Mouse (Mus musculus) bone marrow, adult 2 months (tissue): ENCODE measurements at regions not wholly inside any gene's neighbourhood (a gene's known extent, or its start where the extent isn't known, plus 50 kb on each side); places are given as distances from the start of the nearest gene placed in this dataset.
"Not testable (repeated sequence)": the region's sequence is repeated elsewhere in the genome, so short reads cannot be mapped to it uniquely, and the experiment has no call there.

Source experiments
- CTCF ChIP-seq: fragments of 200-500 bp; IDR thresholded peaks from 2 replicates; pipeline ENCODE4 v1.5.1; 2011; ENCODE audit warnings: low read length, control low read depth; ENCODE audit not compliant: control insufficient read depth, insufficient read depth
- POLR2A ChIP-seq: fragments of 200-500 bp; IDR thresholded peaks from 2 replicates; pipeline ENCODE4 v1.6.1; 2011; ENCODE audit warnings: low read depth, mild to moderate bottlenecking, control low read depth, low read length, borderline replicate concordance; ENCODE audit not compliant: control insufficient read depth

DNA sequence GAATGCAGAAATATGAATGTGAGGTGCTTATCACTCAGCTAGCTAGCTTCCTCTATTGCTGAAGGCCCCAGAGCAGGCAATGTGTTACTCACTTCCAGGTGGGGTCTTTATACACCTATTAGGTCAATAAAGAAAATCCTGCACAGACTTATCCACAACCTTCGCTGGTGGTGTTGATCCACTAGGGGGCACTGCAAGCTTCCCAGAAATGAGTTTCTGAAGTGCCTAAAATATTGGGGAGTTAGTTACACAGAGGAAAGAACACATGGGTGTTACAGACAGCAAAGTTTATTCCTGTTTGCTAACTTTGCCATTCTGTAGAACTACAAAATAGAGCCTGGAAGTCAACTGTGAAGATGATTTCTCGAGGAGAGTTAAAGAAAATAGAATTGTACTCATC, 836.9 kb downstream of the Dad1 start:
- TF ChIP-seq POLR2A, CTCF: not testable (repeated sequence)
